Mouse (Mus musculus) MEL (cell line): ENCODE results near the gene Zfp598. TPM values are rescaled to one million over a fixed set of nuclear protein-coding genes. Genes with fewer than 3 reads are reported as not detected.

Experiments
- DNase-seq: peaks from one replicate; pipeline ENCODE4 v3.0.0; 2011; ENCODE audit warnings: low read depth, low spot score
- H3K27ac ChIP-seq: 2 replicates; pipeline ENCODE4 v1.5.1; 2012; ENCODE audit warnings: low read depth, mild to moderate bottlenecking, control low read depth, low read length, moderate library complexity; ENCODE audit not compliant: control insufficient read depth
- H3K27me3 ChIP-seq, 2 experiments: fragments of 150-350 bp in 1 of 2; sonication (generic) in 1 of 2; 2 replicates each; pipeline ENCODE4 v1.6.1; 2012; ENCODE audit warnings: low read length in 2 of 2, mild to moderate bottlenecking in 2 of 2, improper control_type of control experiment in 1 of 2, moderate library complexity in 1 of 2; ENCODE audit not compliant: insufficient read depth in 2 of 2, control insufficient read depth in 1 of 2
- H3K36me3 ChIP-seq, 2 experiments: 2 replicates each; pipeline ENCODE4 v1.6.1; 2012 to 2014; ENCODE audit warnings: low read length in 2 of 2, improper control_type of control experiment in 1 of 2, inconsistent platforms in 1 of 2, mild to moderate bottlenecking in 1 of 2; ENCODE audit not compliant: insufficient read depth in 2 of 2, control insufficient read depth in 1 of 2
- H3K4me1 ChIP-seq, 2 experiments: fragments of 150-350 bp in 1 of 2; sonication (generic) in 1 of 2; 2 replicates each; pipeline ENCODE4 v1.6.1; 2012; ENCODE audit warnings: low read length in 2 of 2, improper control_type of control experiment in 1 of 2, mild to moderate bottlenecking in 1 of 2; ENCODE audit not compliant: insufficient read depth in 2 of 2, control insufficient read depth in 1 of 2
- H3K4me3 ChIP-seq, 2 experiments: fragments of 150-350 bp in 1 of 2; sonication (generic) in 1 of 2; 2 replicates each; pipeline ENCODE4 v1.5.1; 2012; ENCODE audit warnings: low read depth in 2 of 2, low read length in 2 of 2, mild to moderate bottlenecking in 2 of 2, moderate library complexity in 2 of 2, control low read depth in 1 of 2, improper control_type of control experiment in 1 of 2; ENCODE audit not compliant: control insufficient read depth in 1 of 2, insufficient read depth in 1 of 2
- H3K79me2 ChIP-seq: 2 replicates; pipeline ENCODE4 v1.6.1; 2012; ENCODE audit warnings: mild to moderate bottlenecking, low read length, moderate library complexity; ENCODE audit not compliant: control insufficient read depth, poor library complexity, insufficient read depth
- H3K9ac ChIP-seq: 2 replicates; pipeline ENCODE4 v1.6.1; 2012; ENCODE audit warnings: low read depth, mild to moderate bottlenecking, control low read depth, low read length, moderate library complexity; ENCODE audit not compliant: control insufficient read depth, poor library complexity, severe bottlenecking
- H3K9me3 ChIP-seq: fragments of 150-350 bp; sonication (generic); replicated peaks from 2 replicates; pipeline ENCODE4 v1.6.1; 2012; ENCODE audit warnings: mild to moderate bottlenecking, low read length, improper control_type of control experiment, moderate library complexity; ENCODE audit not compliant: insufficient read depth
- BHLHE40 ChIP-seq: IDR thresholded peaks from 2 replicates; pipeline ENCODE4 v1.6.1; 2012; ENCODE audit warnings: low read depth, mild to moderate bottlenecking, inconsistent platforms, low read length, improper control_type of control experiment, borderline replicate concordance
- CHD1 ChIP-seq: IDR thresholded peaks from 2 replicates; pipeline ENCODE4 v1.6.1; 2012; ENCODE audit warnings: low read depth, mild to moderate bottlenecking, inconsistent platforms, low read length, improper control_type of control experiment
- CTCF ChIP-seq, 3 experiments: IDR thresholded peaks in 2 of 3; conservative IDR thresholded peaks in 1 of 3; 2 replicates each; pipeline ENCODE4 v1.5.1; 2011 to 2012; ENCODE audit warnings: low read length in 3 of 3, low read depth in 2 of 3, mild to moderate bottlenecking in 2 of 3, improper control_type of control experiment in 1 of 3, inconsistent platforms in 1 of 3, mixed read lengths in 1 of 3, moderate library complexity in 1 of 3; ENCODE audit not compliant: control insufficient read depth in 1 of 3, insufficient read depth in 1 of 3, poor library complexity in 1 of 3, severe bottlenecking in 1 of 3
- ELF1 ChIP-seq: IDR thresholded peaks from 2 replicates; pipeline ENCODE4 v1.6.1; 2014; ENCODE audit warnings: low read depth, mild to moderate bottlenecking, inconsistent platforms, low read length, improper control_type of control experiment, moderate library complexity
- EP300 ChIP-seq, 2 experiments: IDR thresholded peaks; 2 replicates each; pipeline ENCODE4 v1.6.1; 2011; ENCODE audit warnings: improper control_type of control experiment in 2 of 2, low read length in 2 of 2, low read depth in 1 of 2, mild to moderate bottlenecking in 1 of 2
- ETS1 ChIP-seq: IDR thresholded peaks from 2 replicates; pipeline ENCODE4 v1.6.1; 2012; ENCODE audit warnings: low read depth, mild to moderate bottlenecking, inconsistent platforms, low read length, improper control_type of control experiment, moderate library complexity
- GATA1 ChIP-seq: IDR thresholded peaks from 2 replicates; pipeline ENCODE4 v1.6.1; 2011; ENCODE audit warnings: low read depth, low read length, improper control_type of control experiment
- HCFC1 ChIP-seq: IDR thresholded peaks from 2 replicates; pipeline ENCODE4 v1.6.1; 2012; ENCODE audit warnings: low read depth, mild to moderate bottlenecking, inconsistent platforms, low read length, improper control_type of control experiment, moderate library complexity
- MAFK ChIP-seq: IDR thresholded peaks from 2 replicates; pipeline ENCODE4 v1.6.1; 2011; ENCODE audit warnings: low read depth, mild to moderate bottlenecking, low read length, improper control_type of control experiment, borderline replicate concordance
- MAX ChIP-seq: IDR thresholded peaks from 2 replicates; pipeline ENCODE4 v1.6.1; 2011; ENCODE audit warnings: low read length, improper control_type of control experiment
- MAZ ChIP-seq: IDR thresholded peaks from 2 replicates; pipeline ENCODE4 v1.6.1; 2012; ENCODE audit warnings: low read depth, mild to moderate bottlenecking, inconsistent platforms, low read length, improper control_type of control experiment
- MEF2A ChIP-seq: IDR thresholded peaks from 2 replicates; pipeline ENCODE4 v1.6.1; 2014; ENCODE audit warnings: low read depth, mild to moderate bottlenecking, inconsistent platforms, low read length, improper control_type of control experiment; ENCODE audit not compliant: poor library complexity, insufficient replicate concordance, severe bottlenecking; ENCODE audit errors: extremely low read depth
- MXI1 ChIP-seq: IDR thresholded peaks from 2 replicates; pipeline ENCODE4 v1.6.1; 2011; ENCODE audit warnings: mild to moderate bottlenecking, low read depth, low read length, improper control_type of control experiment
- MYB ChIP-seq: IDR thresholded peaks from 2 replicates; pipeline ENCODE4 v1.6.1; 2011; ENCODE audit warnings: mild to moderate bottlenecking, low read depth, low read length, improper control_type of control experiment
- MYC ChIP-seq: IDR thresholded peaks from 2 replicates; pipeline ENCODE4 v1.6.1; 2011; ENCODE audit warnings: low read depth, mild to moderate bottlenecking, low read length, improper control_type of control experiment, moderate library complexity
- NELFE ChIP-seq: IDR thresholded peaks from 2 replicates; pipeline ENCODE4 v1.6.1; 2011; ENCODE audit warnings: low read depth, low read length, improper control_type of control experiment
- POLR2A ChIP-seq, 2 experiments: IDR thresholded peaks; 2 replicates each; pipeline ENCODE4 v1.6.1; 2011 to 2012; ENCODE audit warnings: low read length in 2 of 2, mild to moderate bottlenecking in 2 of 2, control low read depth in 1 of 2, improper control_type of control experiment in 1 of 2, low read depth in 1 of 2, moderate library complexity in 1 of 2; ENCODE audit not compliant: control insufficient read depth in 1 of 2, insufficient read depth in 1 of 2, poor library complexity in 1 of 2
- POLR2AphosphoS2 ChIP-seq: IDR thresholded peaks from 2 replicates; pipeline ENCODE4 v1.6.1; 2011; ENCODE audit warnings: low read length, improper control_type of control experiment
- POLR2AphosphoS5 ChIP-seq: IDR thresholded peaks from 2 replicates; pipeline ENCODE4 v1.6.1; 2012; ENCODE audit warnings: low read depth, borderline replicate concordance, mild to moderate bottlenecking, inconsistent platforms, low read length, moderate library complexity, mixed read lengths
- RAD21 ChIP-seq: IDR thresholded peaks from 2 replicates; pipeline ENCODE4 v1.6.1; 2011; ENCODE audit warnings: mild to moderate bottlenecking, low read depth, low read length, improper control_type of control experiment
- RCOR1 ChIP-seq: IDR thresholded peaks from 2 replicates; pipeline ENCODE4 v1.6.1; 2012; ENCODE audit warnings: low read depth, mild to moderate bottlenecking, inconsistent platforms, low read length, improper control_type of control experiment
- SIN3A ChIP-seq: IDR thresholded peaks from 2 replicates; pipeline ENCODE4 v1.6.1; 2012; ENCODE audit warnings: low read length, improper control_type of control experiment, inconsistent platforms
- SMC3 ChIP-seq: IDR thresholded peaks from 2 replicates; pipeline ENCODE4 v1.6.1; 2011; ENCODE audit warnings: low read depth, low read length, improper control_type of control experiment
- TAL1 ChIP-seq: IDR thresholded peaks from 2 replicates; pipeline ENCODE4 v1.6.1; 2012; ENCODE audit warnings: mild to moderate bottlenecking, inconsistent platforms, low read length, moderate library complexity, mixed read lengths
- TBP ChIP-seq: IDR thresholded peaks from 2 replicates; pipeline ENCODE4 v1.8.0; 2011; ENCODE audit warnings: low read depth, low read length, improper control_type of control experiment
- TCF12 ChIP-seq: IDR thresholded peaks from 2 replicates; pipeline ENCODE4 v1.6.1; 2014; ENCODE audit warnings: low read depth, mild to moderate bottlenecking, inconsistent platforms, low read length, improper control_type of control experiment, moderate library complexity
- UBTF ChIP-seq: IDR thresholded peaks from 2 replicates; pipeline ENCODE4 v1.6.1; 2012; ENCODE audit warnings: low read depth, mild to moderate bottlenecking, inconsistent platforms, low read length, improper control_type of control experiment, moderate library complexity, borderline replicate concordance; ENCODE audit not compliant: insufficient read depth
- USF1 ChIP-seq: IDR thresholded peaks from 2 replicates; pipeline ENCODE4 v1.6.1; 2014; ENCODE audit warnings: low read depth, mild to moderate bottlenecking, inconsistent platforms, low read length, improper control_type of control experiment, moderate library complexity
- ZC3H11A ChIP-seq: IDR thresholded peaks from 2 replicates; pipeline ENCODE4 v1.6.1; 2012; ENCODE audit warnings: low read depth, mild to moderate bottlenecking, inconsistent platforms, low read length, improper control_type of control experiment
- ZKSCAN1 ChIP-seq: IDR thresholded peaks from 2 replicates; pipeline ENCODE4 v1.6.1; 2012; ENCODE audit warnings: low read depth, mild to moderate bottlenecking, inconsistent platforms, low read length, improper control_type of control experiment, moderate library complexity
- polyA plus RNA-seq, 2 experiments: library from polyadenylated mRNA; stranded (reverse) in 1 of 2; unstranded in 1 of 2; fragments of >175 nt in 1 of 2; fragments of >200 nt in 1 of 2; gene quantifications; 2 replicates each; pipeline versions ENCODE4 v1.2.1 to v1.2.4; 2012; ENCODE audit warnings: low replicate concordance in 2 of 2, low read depth in 1 of 2; ENCODE audit not compliant: insufficient read length in 2 of 2, insufficient read depth in 1 of 2, missing spikeins in 1 of 2
- total RNA-seq: library from RNA; depleted of rRNA; stranded (reverse); fragments of 300-350 nt; gene quantifications from 2 replicates; pipeline ENCODE4 v1.2.3, GENCODE M21; 2012

The Zfp598 gene
- total and polyA plus RNA-seq, 3 experiments: 22.2 to 80.4 (median 59.0) TPM

- peak; percentile 76 for DNase-seq
- no peaks in the 10 kb centered on the region for H3K9me3 ChIP-seq
- peak; percentile 39; the same call in 1 of the 2 replicates for TF ChIP-seq MYB
- no peak for TF ChIP-seq MYC
- no peak for TF ChIP-seq MAFK
- TF ChIP-seq ZC3H11A: no peak
- no peak for TF ChIP-seq MEF2A
- TF ChIP-seq RAD21: no peak
- TF ChIP-seq USF1: no peak
- TF ChIP-seq GATA1: peak; percentile 79
- no peak for TF ChIP-seq POLR2AphosphoS5
- TF ChIP-seq MAZ: no peak
- no peak for TF ChIP-seq NELFE
- TF ChIP-seq EP300 (IDR thresholded peaks at IDR 0.05; ENCODE audit: low read depth in 1 of 2, low read length in 2 of 2): peak; percentile 67 to 68; a peak in 3 of 4 replicates
- TF ChIP-seq ZKSCAN1: no peak
- no peak for TF ChIP-seq MAX
- no peak for TF ChIP-seq CTCF (IDR thresholded peaks at IDR 0.05 in 2 of 3, conservative IDR thresholded peaks at IDR 0.05 in 1 of 3; ENCODE audit: control insufficient read depth in 1 of 3, insufficient read depth in 1 of 3, low read depth in 2 of 3, low read length in 3 of 3, poor library complexity in 1 of 3, severe bottlenecking in 1 of 3)
- TF ChIP-seq ETS1: peak; percentile 54; the same call in 1 of the 2 replicates
- TF ChIP-seq POLR2AphosphoS2: no peak
- no peak for TF ChIP-seq TAL1
- TF ChIP-seq TBP: no peak
- no peak for TF ChIP-seq POLR2A (IDR thresholded peaks at IDR 0.05; ENCODE audit: control insufficient read depth in 1 of 2, insufficient read depth in 1 of 2, low read depth in 1 of 2, low read length in 2 of 2, poor library complexity in 1 of 2)
- TF ChIP-seq SIN3A: peak; percentile 51
- peak; percentile 28; the same call in 1 of the 2 replicates for TF ChIP-seq HCFC1
- TF ChIP-seq RCOR1: no peak
- TF ChIP-seq UBTF: no peak
- TF ChIP-seq CHD1: no peak
- TF ChIP-seq SMC3: no peak
- no peak for TF ChIP-seq BHLHE40
- peak; percentile 33; the same call in 1 of the 2 replicates for TF ChIP-seq TCF12
- TF ChIP-seq ELF1: 0 out of 2 replicates have a peak, but pooled peaks have one; percentile 30
- 0 out of 2 replicates have a peak, but pooled peaks have one; percentile 41 for TF ChIP-seq MXI1
- peak overlapping the region; percentile 53 for H3K27ac ChIP-seq
- H3K36me3 ChIP-seq: peaks cover 3 to 7% of the 10 kb centered on the region in 2 experiments; a peak in 3 of 4 replicates
- no peaks in the 10 kb centered on the region for H3K79me2 ChIP-seq
- H3K4me3 ChIP-seq: no peak overlapping the region
- peaks cover 4 to 12% of the 10 kb centered on the region in 2 experiments for H3K4me1 ChIP-seq
- H3K27me3 ChIP-seq: no peaks in the 10 kb centered on the region
- H3K9ac ChIP-seq: no peak overlapping the region
Measured at GRCm38 (mm10) chr17:24625472-24625871, 44.0 kb upstream of the Zfp598 start.
